Mouse (Mus musculus) CH12F3 (cell line): ENCODE data around the gene Psat1.

Source experiments
- in situ Hi-C: fragments of 300-500 bp; cut with MboI; formaldehyde crosslinking; loops from 2 replicates; pipeline ENCODE4 v1.14.3; 2020; ENCODE audit warnings: low sequenced_read_pairs

The Psat1 gene

DNA sequence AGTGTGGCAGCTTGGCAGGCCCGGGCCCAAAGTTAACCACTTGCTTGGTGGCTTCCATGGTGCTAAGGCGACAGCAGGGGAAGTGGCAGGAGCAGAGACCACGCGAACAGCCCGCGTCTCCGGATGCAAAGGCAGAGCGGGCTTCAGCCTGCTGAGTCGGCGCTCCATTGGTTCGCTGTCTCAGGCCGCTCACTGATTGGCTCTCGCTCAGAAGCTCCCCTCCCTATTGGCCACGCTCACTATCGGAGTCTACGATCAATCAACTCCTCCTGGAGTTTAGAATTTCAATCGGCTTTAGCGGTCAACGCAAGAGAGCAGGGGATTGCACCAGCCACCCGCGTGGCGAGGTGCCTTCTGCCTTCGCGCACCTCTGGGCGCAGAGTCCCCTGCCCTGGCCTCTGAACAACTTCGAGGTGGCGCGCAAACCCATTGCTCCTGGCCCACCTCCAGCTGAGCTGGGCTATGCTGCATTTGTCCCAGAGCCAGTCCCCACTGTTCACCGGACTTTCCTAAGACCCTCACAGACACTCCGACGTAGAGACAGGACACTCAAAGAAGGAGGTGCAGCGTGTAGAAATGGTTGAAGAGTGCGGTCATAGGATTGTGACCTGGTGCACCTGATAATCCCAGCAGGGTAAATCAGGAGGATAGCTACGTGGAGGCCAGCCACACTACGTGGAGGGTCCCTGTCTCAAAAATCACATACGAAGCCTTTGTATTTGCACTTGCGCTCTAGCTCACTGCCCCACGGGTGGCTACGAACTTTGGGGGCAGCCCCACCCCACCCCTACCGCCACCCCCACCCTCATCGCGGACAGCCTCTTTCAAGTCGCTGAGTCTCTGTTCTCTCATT, 22.0 kb downstream of the Psat1 start:
- in situ Hi-C loops, result no loop called here

DNA sequence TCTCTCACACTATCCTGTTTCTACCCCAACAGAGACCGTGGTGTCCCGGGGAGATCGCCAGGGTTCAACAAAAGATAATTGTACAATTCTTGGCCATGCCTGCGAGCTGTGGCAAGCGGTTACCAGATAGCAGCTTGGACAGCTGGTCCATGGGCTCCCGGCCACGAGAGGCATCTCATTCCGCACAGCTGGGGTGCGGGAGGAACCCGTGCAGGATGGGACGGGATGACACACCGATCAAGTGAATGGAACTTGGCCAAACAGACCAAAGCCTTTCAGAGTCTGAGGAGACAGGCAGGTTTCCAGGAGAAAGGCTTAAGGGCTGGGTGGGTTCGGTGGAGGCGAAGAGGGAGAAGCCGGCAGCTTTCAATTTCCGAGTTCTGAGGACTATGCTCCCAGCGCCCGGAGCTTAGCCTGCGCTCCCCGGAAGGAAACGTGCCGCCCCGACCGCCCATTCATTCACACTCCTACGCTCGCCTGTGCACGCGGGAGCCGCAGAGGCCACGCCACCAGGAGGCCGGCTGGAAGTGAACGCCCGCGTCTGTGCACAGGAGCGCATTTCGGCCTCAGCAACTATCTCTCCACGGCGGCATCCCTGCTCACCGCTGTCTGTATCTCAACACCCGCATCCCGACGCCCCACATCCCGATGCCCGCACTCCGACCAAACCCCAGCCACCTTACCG, 22.8 kb downstream of the Psat1 start:
- in situ Hi-C loops, result no loop called here

DNA sequence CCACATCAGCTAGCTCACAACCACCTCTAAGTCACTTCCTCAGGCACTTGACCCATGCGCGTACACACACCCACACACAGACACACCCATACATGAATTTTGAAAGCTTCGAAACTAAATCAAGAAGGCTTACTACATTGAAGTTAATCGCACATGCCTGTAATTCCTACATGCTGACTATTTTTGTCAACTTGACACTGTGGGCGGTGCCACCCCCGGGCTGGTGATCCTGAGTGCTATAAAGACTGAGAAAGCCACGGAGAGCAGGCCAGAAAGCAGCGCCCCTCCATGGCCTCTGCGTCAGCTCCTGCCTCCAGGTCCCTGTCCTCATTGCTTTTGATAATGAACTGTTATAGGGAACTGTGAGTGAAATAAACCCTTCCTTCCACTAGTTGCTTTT, 23.7 kb downstream of the Psat1 start:
- in situ Hi-C loops, result no loop called here

- in situ Hi-C loops, result no loop called here
These were observed 27.8 kb downstream of the Psat1 start for GRCm38 (mm10) chr19:15919336-15919735.

DNA sequence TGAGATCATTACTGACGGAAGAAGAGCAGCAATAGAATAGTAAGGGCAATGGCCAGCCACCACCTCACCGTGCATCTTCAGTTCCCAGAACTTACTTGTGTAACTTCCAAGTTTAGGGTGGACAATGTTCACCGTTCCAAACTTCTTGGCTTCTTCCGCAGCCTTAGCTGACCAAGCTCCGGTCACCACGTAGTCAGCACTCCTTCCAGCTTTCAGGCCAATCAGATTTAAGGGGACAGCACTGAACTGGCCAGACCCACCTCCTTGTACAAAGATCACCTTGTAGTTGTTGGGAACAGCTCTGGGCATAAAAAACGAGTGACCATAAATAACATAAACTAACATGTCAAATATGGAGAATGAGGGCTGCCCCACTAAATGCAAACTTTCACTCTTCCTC, 29.0 kb downstream of the Psat1 start:
- in situ Hi-C loops, result no loop called here

- in situ Hi-C loops, result no loop called here
These were observed 33.7 kb downstream of the Psat1 start for GRCm38 (mm10) chr19:15913249-15913997.

DNA sequence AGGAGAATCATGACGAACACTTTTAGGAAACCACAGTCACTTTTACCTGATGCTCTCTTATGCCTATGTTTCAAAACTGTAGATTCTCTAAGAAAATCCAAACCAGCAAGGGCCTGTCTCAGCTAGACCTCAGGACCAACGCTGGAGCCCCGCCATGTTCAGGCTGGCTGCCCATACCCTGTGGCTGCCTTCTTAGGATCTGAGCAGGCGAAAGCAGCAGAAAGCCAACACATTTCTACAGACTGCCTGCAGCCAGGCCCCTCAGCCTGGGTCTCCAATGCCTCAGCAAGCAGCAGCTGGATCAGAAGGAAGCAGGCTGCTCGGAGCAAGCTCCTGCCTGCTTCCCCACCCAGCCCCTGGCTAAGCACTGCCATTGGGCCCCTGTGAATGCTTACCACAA, 35.7 kb downstream of the Psat1 start:
- in situ Hi-C loops, result no loop called here

DNA sequence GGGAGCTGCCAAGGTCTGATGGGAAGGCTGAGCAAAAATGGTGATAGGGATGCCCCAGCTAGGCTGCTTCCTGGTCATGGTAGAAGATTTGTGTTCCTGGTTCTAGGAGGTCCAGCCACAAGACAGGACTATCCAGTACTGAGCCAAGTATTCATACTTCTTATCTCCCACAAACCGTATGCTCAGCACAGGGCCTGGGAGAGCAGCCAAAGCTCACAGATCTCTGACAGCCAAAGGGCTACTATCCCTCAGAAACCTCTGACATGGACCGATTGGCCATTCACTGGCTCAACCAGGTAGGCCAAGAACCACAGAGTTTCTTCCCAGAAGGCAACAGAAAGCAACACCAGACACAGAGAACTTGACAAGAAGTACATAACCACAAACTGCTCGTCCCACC, 36.1 kb downstream of the Psat1 start:
- in situ Hi-C loops, result no loop called here

- in situ Hi-C loops, result no loop called here
These were observed 36.6 kb downstream of the Psat1 start for GRCm38 (mm10) chr19:15910488-15910887.

- in situ Hi-C loops, result no loop called here
These were observed 39.1 kb downstream of the Psat1 start for GRCm38 (mm10) chr19:15908016-15908415.

DNA sequence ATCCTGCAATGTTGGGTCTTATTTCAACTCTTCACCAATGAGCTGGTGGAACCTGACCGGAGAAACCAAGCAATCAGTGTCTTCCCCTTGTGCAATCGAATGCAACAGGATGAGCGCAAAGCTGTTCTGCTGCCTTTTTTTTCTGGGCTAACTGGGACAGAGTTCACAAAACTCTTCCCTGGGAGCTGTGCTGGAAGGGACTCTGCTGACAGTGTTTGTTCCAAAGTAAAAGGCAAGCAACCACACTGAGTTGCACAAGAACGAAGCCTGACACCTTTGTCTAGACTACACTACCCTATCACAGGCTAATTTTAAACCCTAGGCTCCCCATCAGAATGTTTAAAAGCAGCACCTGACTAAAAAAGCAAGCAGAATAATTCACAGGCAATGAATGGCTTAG, 42.4 kb downstream of the Psat1 start:
- in situ Hi-C loops, result no loop called here

DNA sequence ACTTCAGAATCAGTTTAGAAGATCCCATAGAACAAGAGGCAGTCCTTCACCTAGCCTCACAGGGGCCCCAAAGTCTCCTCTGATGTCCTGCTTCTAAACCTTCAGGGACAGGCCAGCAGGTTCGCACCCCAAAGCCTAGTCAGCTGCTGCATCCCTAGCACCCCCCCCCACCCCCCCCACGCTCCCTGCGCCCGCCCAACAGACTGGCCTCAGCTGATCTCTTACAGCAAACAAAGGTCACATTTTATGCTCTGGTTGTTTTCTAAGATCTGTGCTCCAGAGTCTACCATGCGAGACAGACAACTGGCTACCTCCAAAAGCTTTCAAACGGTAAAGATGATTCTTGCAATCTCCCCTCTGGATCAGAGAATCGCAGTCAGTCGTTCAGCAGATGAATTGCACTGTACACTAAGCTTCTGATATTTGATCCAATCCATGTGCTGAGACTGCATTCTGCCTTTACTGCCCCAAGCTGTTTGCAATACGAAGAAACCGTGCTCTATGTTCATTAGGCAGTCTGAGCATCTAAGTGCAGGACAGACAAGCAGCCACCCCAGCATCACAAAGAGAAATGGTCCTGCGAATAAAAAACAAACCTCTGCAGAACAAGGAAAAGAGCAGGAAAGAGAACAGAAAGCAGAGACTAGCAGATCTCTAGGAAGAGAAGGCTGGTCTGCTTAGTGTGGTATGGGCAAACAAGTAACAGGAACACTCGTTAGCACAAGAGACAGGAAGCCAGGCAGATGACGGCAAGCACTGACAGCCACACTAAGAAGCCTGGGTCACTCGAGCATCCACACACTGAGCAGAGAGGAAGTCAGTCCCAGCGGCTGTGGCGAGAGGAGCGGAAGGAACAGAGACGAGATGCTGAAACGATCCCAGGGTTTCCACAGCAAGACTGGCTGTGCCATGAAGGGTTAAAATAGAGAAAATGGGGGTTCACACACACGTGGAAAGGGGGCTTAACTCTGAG, 43.3 kb downstream of the Psat1 start:
- in situ Hi-C loops, result no loop called here

DNA sequence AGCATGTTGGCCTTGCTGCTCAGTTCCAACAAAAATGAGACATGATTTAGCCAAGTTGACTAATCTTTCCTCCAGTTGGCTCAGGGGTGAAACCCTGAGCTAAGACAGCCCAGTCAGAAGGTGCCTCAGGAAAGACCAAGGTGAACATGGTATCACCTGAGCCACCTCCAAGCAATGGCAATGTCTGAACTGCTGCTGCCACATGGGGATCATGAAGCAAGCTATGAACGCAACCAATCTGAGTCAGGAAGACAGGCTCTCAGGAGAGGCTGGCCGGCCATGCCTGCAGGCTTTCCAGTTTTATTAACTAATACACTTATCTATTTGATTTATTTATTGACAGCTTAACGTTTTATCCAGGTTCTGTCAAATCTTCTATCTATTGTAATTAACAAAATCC, 51.5 kb downstream of the Psat1 start:
- in situ Hi-C loops, result no loop called here

- in situ Hi-C loops, result no loop called here
These were observed 55.0 kb downstream of the Psat1 start for GRCm38 (mm10) chr19:15892146-15892545.

- in situ Hi-C loops, result no loop called here
These were observed 58.7 kb downstream of the Psat1 start for GRCm38 (mm10) chr19:15888466-15888865.

- in situ Hi-C loops, result no loop called here
These were observed 64.3 kb downstream of the Psat1 start for GRCm38 (mm10) chr19:15882705-15883426.

GRCm38 (mm10) chr19:15880731-15881130, 66.4 kb downstream of the Psat1 start:
- in situ Hi-C loops, result no loop called here

DNA sequence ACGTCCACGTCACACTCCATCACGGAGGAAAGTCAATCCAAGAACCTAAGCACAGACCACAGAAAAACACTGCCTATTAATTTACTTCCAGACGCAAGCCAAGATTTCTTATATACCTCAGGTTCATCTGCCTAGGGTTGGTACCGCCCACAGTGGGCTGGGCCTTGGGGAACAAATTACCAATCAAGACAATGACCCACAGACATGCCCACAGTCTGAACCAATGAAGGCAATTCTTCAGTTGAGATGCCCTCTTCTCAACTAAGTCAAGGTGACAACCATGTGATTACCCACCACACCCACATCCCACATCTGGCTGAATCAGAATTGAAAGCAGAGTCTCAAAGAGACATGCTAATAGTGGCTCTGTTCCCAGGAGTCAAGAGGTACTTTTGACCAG, 67.9 kb downstream of the Psat1 start:
- in situ Hi-C loops, result no loop called here

- in situ Hi-C loops, result no loop called here
These were observed 78.1 kb downstream of the Psat1 start for GRCm38 (mm10) chr19:15868865-15869698.
